Mouse (Mus musculus): Measurements from ENCODE around the gene Ndufa12. TPM values are rescaled to one million over a fixed set of nuclear protein-coding genes. Genes with fewer than 3 reads are reported as not detected.

Gene Ndufa12
- total and polyA plus RNA-seq, 3 experiments: 137 to 276 TPM; not detected in 1

GRCm38 (mm10) chr10:94162031-94162430, 36.5 kb upstream of the Ndufa12 start:
- H3K9me3 ChIP-seq (replicated peaks; ENCODE audit: insufficient read depth, low read length): no peaks in the 10 kb centered on the region
- TF ChIP-seq MAFK (IDR thresholded peaks at IDR 0.05; ENCODE audit: borderline replicate concordance, low read depth, low read length) (no peak), ZNF384 (IDR thresholded peaks at IDR 0.05; ENCODE audit: low read depth, low read length) (no peak)
- DNase-seq (ENCODE audit: low read depth, low spot score): no peak
- no peak overlapping the region for H3K27ac ChIP-seq (ENCODE audit: control insufficient read depth, low read depth, low read length)
- no peak overlapping the region for H3K4me3 ChIP-seq (ENCODE audit: control insufficient read depth in 1 of 2, insufficient read depth in 1 of 2, low read depth in 2 of 2, low read length in 2 of 2)
- no peaks in the 10 kb centered on the region for H3K27me3 ChIP-seq (ENCODE audit: control insufficient read depth in 1 of 2, insufficient read depth in 2 of 2, low read length in 2 of 2)
- no peaks in the 10 kb centered on the region for H3K79me2 ChIP-seq (ENCODE audit: control insufficient read depth, insufficient read depth, low read length, poor library complexity)
- H3K36me3 ChIP-seq (ENCODE audit: control insufficient read depth in 1 of 2, insufficient read depth in 2 of 2, low read length in 2 of 2): peaks cover 4 to 9% of the 10 kb centered on the region in 2 experiments
- H3K4me1 ChIP-seq (ENCODE audit: control insufficient read depth in 1 of 2, insufficient read depth in 2 of 2, low read length in 2 of 2): peaks cover 2 to 4% of the 10 kb centered on the region in 2 experiments; a peak in 3 of 4 replicates
- no peak overlapping the region for H3K9ac ChIP-seq (ENCODE audit: control insufficient read depth, low read depth, low read length, poor library complexity, severe bottlenecking)

- H3K27me3 ChIP-seq (ENCODE audit: control insufficient read depth in 1 of 2, insufficient read depth in 2 of 2, low read length in 2 of 2): no peaks in the 10 kb centered on the region
- no peak overlapping the region for H3K9ac ChIP-seq (ENCODE audit: control insufficient read depth, low read depth, low read length, poor library complexity, severe bottlenecking)
- H3K36me3 ChIP-seq (ENCODE audit: control insufficient read depth in 1 of 2, insufficient read depth in 2 of 2, low read length in 2 of 2): peaks cover 2 to 9% of the 10 kb centered on the region in 2 experiments; a peak in 3 of 4 replicates
- peak; percentile 90 for DNase-seq (ENCODE audit: low read depth, low spot score)
- H3K27ac ChIP-seq (ENCODE audit: control insufficient read depth, low read depth, low read length): no peak overlapping the region
- no peaks in the 10 kb centered on the region for H3K9me3 ChIP-seq (replicated peaks; ENCODE audit: insufficient read depth, low read length)
- H3K79me2 ChIP-seq (ENCODE audit: control insufficient read depth, insufficient read depth, low read length, poor library complexity): no peaks in the 10 kb centered on the region
- TF ChIP-seq GATA1 (IDR thresholded peaks at IDR 0.05; ENCODE audit: low read depth, low read length) (peak; percentile 93), CTCF (IDR thresholded peaks at IDR 0.05 in 2 of 3, conservative IDR thresholded peaks at IDR 0.05 in 1 of 3; ENCODE audit: control insufficient read depth in 1 of 3, insufficient read depth in 1 of 3, low read depth in 2 of 3, low read length in 3 of 3, poor library complexity in 1 of 3, severe bottlenecking in 1 of 3) (no peak), EP300 (IDR thresholded peaks at IDR 0.05; ENCODE audit: low read depth in 1 of 2, low read length in 2 of 2) (peak; percentile 30 to 36; a peak in 2 of 4 replicates), RCOR1 (IDR thresholded peaks at IDR 0.05; ENCODE audit: low read depth, low read length) (peak; percentile 58), BHLHE40 (IDR thresholded peaks at IDR 0.05; ENCODE audit: borderline replicate concordance, low read depth, low read length) (no peak), E2F4 (IDR thresholded peaks at IDR 0.05; ENCODE audit: borderline replicate concordance, low read depth, low read length) (no peak), MXI1 (IDR thresholded peaks at IDR 0.05; ENCODE audit: low read depth, low read length) (no peak)
- H3K4me3 ChIP-seq (ENCODE audit: control insufficient read depth in 1 of 2, insufficient read depth in 1 of 2, low read depth in 2 of 2, low read length in 2 of 2): no peak overlapping the region
- peaks cover 2 to 4% of the 10 kb centered on the region in 2 experiments; a peak in 3 of 4 replicates for H3K4me1 ChIP-seq (ENCODE audit: control insufficient read depth in 1 of 2, insufficient read depth in 2 of 2, low read length in 2 of 2)
Measured at GRCm38 (mm10) chr10:94164104-94164845, 34.2 kb upstream of the Ndufa12 start.

GRCm38 (mm10) chr10:94165426-94165825, 33.1 kb upstream of the Ndufa12 start:
- no peak for DNase-seq (ENCODE audit: low read depth, low spot score)
- TF ChIP-seq SIN3A (IDR thresholded peaks at IDR 0.05; ENCODE audit: low read length): no peak
- TF ChIP-seq GATA1 (IDR thresholded peaks at IDR 0.05; ENCODE audit: low read depth, low read length): no peak
- TF ChIP-seq KAT2A (conservative IDR thresholded peaks at IDR 0.05; ENCODE audit: low read depth, low read length): no peak
- no peak for TF ChIP-seq HCFC1 (IDR thresholded peaks at IDR 0.05; ENCODE audit: low read depth, low read length)
- no peak for TF ChIP-seq GABPA (IDR thresholded peaks at IDR 0.05; ENCODE audit: low read depth, low read length)
- no peak for TF ChIP-seq CTCF (IDR thresholded peaks at IDR 0.05 in 2 of 3, conservative IDR thresholded peaks at IDR 0.05 in 1 of 3; ENCODE audit: control insufficient read depth in 1 of 3, insufficient read depth in 1 of 3, low read depth in 2 of 3, low read length in 3 of 3, poor library complexity in 1 of 3, severe bottlenecking in 1 of 3)
- Histone ChIP-seq H3K27ac (ENCODE audit: control insufficient read depth, low read depth, low read length) (no peak overlapping the region), H3K9ac (ENCODE audit: control insufficient read depth, low read depth, low read length, poor library complexity, severe bottlenecking) (no peak overlapping the region), H3K9me3 (replicated peaks; ENCODE audit: insufficient read depth, low read length) (no peaks in the 10 kb centered on the region), H3K79me2 (ENCODE audit: control insufficient read depth, insufficient read depth, low read length, poor library complexity) (no peaks in the 10 kb centered on the region), H3K36me3 (ENCODE audit: control insufficient read depth in 1 of 2, insufficient read depth in 2 of 2, low read length in 2 of 2) (peaks cover 2 to 9% of the 10 kb centered on the region in 2 experiments; a peak in 3 of 4 replicates), H3K4me1 (ENCODE audit: control insufficient read depth in 1 of 2, insufficient read depth in 2 of 2, low read length in 2 of 2) (peaks cover 2 to 4% of the 10 kb centered on the region in 2 experiments; a peak in 3 of 4 replicates), H3K27me3 (ENCODE audit: control insufficient read depth in 1 of 2, insufficient read depth in 2 of 2, low read length in 2 of 2) (no peaks in the 10 kb centered on the region), H3K4me3 (ENCODE audit: control insufficient read depth in 1 of 2, insufficient read depth in 1 of 2, low read depth in 2 of 2, low read length in 2 of 2) (no peak overlapping the region)

Data from MEL (cell line).